Mouse (Mus musculus) urinary bladder, adult 18-20 months (tissue): ENCODE results near the gene Rhd.
A peak's percentile ranks its signal among the peaks of the same experiment; 100 is the strongest.

Experiments used
- DNase-seq, 2 experiments: peaks; one replicate each; pipeline ENCODE4 v3.0.0; 2022; ENCODE audit warnings: low spot score in 2 of 2, mixed read lengths in 2 of 2

Rhd gene

DNA sequence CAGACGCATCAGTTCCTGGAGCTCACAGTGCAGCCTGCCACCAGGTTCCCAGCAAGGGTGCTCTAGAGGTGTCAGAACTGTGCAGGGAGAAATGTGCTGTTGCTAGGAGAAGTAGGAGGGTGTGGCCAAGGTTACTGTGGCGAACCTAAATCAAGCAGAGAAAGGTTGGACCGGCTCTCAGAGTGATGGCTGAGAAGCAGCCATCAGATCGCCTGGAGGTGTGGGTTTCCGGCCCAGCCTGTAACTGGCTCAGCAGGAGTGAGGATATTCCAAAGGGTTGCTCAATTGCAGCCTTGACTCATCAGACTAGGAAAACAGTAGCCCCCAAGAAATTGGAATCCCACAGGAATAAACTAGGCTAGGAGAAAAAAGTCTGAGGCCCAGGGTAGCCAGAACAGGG, 7.8 kb upstream of the Rhd start:
- DNase-seq: peak in 1 of 2 experiments; percentile 20

DNA sequence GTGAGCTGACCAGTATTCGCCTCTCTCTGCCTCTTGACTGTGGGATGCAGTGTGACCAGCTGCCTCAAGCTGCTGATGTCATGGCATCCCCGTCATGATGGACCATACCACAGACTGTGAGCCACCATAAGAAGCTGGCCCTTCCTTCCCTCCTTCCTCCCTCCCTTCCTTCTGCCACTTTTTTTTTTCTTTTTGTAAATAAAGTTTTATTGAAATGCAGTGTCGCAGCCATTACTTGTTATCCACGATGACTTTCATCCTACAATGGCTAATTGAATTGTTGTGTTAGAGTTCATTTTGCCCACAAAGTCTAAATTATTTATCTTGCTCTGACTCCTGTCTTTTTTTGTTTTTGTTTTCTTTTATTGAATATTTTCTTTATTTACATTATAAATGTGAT, 5.8 kb upstream of the Rhd start:
- DNase-seq: no peak

DNA sequence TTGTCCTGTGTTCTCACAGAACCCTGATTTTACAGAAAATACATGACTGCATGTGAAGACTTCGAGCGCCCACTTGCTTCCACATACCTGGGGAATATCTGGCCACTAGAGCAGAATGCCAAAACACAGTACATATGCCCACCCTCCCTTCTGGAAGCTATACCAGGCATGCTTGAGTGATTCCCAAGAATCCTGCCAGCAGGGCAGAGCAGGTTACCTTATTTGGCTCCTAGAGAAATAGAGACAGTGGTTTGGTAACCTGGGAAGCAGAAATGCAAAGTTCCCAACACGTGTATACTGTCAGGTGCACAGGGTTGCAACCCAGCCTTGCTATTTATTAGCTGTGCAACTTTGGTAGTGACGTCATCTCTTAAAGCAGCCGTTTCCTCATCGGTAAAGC, 2.5 kb upstream of the Rhd start:
- DNase-seq: no peak

DNA sequence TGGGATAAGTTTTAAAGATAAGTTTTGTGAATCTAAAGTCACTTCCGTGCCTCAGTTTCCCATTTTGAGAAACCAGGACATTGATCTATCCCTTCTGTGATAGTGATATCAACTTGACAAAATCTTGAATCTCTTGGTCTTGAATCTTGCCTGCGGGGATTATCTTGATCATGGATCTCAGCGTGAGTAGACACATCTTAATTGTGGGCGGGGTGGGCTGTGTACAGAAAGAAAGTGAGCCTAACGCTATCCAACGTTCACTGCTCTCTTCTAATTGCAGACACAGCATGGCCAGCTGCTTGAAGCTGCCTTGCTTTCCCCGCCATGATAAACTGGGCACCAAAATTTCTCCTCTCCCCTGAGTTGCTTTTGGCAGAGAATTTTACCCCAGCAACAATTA, 1.3 kb upstream of the Rhd start:
- DNase-seq: no peak

DNA sequence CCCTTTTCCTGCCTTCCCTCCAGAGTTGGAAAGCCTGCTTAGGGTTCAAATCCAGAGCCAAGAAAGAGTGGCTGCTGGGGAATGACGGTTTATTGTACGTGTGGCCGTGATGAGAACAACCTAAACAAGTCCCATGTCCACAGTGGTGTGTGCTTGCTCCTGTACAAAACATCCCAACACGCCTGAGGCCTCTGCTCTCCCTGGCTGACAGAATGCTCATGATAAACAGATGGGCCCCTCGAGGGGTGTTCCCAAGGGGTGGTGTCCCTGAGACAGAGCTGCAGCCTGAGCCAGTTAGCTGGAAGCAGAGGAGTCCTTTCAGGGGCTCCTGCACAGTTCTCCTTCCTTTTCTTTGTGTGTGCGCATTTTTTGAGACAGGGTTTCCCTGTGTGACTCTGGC, 1.0 kb downstream of the Rhd start:
- DNase-seq: no peak

DNA sequence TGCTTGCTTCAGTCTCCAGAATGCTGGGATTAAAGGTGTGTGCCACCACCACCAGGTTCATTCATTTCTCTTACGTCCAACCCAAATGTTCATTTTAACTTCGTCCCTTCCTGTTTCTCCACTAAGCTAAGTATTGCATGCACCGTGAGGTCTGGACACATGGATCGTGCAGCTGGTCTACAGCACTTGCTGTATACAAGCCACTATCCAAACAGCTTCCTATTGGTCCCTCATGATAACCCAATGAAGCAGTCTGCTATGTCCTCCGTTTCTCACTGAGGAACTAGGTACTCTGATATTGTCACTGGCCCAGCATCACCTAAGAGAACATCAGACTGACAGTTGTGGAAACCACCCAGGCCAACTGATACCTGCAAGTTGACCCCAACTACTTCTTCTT, 1.5 kb downstream of the Rhd start:
- DNase-seq: no peak

DNA sequence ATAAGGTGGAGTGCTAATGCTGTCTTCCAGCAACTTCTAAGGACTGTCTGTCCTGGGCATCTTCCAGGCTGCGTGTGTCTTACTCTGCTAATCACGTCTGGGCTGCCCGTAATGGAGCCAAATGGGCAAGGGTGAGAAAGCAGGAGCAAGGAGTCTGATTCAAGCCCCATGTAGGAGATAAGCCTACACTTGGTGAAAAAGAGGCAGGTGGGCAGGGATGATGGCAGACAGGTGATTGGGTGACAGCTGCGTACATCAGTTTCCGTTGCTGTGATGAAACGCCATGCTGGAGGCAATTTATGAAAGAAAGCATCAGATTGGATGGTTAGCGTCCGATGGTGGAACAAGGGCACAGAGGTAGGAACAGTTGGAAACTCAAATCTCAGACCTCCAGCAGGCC, 2.9 kb downstream of the Rhd start:
- DNase-seq: no peak

DNA sequence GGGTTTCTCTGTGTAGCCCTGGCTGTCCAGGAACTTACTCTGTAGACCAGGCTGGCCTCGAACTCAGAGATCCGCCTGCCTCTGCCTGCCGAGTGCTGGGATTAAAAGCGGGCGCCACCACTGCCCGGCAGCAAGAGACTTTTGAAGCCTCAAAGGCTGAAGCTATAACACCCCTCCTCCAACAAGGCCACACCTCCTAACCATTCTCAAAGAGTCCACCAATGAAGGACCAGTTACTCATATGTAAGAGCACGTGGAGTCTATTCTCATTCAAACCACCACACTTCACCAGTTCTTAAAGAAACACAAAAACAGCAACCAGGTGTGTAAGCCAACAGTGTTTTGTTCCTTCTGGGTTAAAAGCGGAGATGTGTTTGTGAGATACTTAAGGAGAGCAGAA, 3.3 kb downstream of the Rhd start:
- DNase-seq: no peak

DNA sequence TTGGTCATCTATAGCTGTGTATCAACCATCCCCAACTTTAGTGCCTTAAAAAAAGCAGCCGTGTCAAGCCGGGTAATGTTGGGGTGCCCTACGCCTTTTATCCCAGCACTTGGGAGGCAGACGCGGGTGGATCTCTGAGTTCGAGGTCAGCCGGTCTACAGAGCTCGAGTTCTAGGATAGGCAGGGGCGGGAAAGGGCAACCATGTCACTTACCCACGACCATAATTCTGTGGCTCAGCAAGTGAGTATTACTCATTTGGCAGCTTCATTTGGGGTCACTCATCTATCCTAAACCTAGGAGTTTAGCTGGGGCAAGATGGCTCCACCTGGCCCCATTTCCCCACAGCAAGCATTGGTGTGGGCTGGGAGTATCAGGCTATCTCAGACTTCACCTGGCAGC, 3.7 kb downstream of the Rhd start:
- no peak for DNase-seq

DNA sequence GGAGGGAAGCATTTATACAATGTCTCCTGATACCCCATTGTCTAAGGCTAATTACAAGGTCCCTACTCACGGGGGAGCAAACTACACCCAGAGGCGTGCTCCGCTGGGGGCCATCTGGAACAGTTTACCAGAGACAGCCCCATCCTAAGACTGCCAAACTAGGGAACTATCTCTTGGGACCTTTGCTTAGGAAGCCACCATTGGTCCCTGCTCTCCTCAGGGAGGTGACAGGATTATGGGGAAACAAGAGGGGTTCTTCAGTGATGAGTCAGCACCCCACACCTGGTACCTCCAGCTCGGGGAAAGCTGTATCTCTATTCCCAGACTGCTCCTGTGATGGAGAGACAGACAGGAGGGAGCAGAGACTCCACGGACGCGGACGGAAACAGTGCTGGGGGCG, 4.2 kb downstream of the Rhd start:
- no peak for DNase-seq

DNA sequence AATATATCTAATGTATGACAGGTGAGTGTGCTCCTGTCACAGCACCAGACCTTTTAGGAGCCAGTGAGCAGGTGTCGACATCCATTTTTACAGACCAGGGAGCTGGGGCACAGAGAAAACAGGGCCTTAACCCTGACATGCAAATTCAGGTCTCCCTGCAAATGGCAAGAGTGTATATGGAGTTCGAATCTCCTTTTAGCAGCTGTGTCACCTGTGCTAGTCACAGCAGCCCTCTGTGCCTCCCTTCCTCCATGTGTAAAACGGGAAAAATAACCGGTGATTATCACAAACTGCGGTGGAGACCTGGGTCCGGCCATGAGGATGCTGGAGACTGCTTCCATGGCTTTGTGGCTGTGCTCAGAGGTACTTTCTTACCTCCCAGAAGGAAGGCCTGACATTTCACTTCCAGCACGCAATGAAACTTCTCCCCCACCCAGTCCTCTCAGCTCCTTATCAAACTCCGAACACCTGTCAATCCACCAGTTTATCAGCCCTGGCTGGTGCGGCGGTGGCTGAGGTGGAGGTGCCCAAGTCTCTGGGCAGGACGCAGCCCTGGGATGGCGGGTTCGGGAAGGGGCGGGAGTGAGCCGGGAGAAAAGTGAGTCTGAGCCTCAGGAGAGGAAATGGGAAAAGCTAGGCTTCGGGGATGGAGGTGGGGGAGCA, 4.9 kb downstream of the Rhd start:
- no peak for DNase-seq

DNA sequence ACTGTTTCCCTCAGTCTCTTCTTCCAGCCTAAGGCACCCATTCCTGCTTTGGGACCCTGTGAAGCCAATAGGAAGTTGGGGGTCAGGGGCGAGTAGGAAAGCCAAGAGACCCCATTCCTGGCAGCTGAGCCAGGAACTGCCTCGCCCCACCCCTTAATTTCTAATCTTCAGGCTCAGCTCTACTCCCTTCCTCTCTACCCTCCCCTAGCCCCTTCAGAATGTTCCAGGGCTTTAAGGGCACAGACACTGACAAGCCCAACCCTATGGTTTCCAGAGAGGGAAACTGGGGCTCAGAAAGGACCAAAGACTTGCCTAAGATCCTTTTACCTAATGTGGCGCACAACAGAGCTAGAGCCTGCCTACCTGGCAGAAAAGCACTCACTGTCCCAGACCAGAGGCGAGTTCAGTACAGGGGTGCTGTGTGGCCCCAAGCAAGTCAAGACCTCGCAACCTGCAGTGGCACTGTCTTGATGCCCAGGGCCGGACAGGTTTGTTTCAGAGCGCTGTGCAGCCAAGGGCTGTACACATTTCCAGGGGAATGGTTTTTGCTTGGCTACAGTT, 5.6 kb downstream of the Rhd start:
- no peak for DNase-seq

DNA sequence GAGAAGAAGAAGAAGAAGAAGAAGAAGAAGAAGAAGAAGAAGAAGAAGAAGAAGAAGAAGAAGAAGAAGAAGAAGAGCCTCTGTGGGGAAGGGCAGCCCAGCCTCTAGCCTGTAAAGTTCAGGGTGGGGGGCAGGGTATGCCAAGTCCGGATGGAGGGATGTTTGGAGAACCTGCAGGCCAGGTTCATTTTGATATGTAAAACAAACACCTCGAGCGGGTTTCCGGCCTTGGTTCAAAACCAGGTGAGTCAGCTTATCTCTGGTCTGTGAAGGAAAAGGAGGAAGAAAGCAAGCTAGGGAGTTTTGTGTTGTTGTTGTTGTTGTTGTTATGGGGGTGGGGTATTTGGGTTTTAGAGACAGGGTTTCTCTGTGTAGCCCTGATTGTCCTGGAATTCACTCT, 7.1 kb downstream of the Rhd start:
- DNase-seq: no peak

DNA sequence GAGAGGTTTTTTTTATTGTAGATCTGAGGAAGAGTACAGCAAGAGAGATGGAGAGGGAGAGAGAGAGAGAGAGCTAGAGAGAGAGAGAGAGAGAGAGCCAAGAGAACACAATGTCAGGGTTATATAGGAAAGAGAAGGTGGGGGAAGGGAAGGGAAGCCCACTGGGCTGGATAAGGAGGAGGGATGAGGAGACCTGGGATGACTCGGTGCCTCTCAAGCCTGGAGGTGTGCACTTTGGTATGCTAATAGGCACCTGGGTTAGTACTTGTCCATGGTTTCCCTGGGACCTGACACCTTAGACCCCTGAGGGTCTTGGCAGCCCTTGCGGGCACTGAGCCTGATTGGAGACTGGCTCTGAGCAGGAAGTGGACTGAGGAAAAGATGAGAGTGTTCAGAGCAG, 7.6 kb downstream of the Rhd start:
- no peak for DNase-seq

DNA sequence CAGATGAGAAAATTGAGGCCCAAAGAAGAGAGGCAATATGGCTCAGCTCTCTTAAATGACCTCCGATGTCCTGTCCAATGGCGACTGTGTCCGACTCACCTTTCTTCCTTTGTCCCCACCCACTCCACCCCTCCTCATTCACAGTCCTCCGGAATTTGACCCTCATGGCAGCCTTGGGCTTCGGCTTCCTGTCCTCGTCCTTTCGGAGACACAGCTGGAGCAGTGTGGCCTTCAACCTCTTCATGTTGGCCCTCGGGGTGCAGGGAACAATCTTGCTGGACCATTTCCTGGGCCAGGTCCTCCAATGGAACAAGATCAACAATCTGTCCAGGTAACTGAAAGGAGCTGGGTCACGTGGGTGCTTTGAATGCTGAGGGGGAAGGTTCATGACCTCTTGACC, 11.8 kb downstream of the Rhd start:
- no peak for DNase-seq

DNA sequence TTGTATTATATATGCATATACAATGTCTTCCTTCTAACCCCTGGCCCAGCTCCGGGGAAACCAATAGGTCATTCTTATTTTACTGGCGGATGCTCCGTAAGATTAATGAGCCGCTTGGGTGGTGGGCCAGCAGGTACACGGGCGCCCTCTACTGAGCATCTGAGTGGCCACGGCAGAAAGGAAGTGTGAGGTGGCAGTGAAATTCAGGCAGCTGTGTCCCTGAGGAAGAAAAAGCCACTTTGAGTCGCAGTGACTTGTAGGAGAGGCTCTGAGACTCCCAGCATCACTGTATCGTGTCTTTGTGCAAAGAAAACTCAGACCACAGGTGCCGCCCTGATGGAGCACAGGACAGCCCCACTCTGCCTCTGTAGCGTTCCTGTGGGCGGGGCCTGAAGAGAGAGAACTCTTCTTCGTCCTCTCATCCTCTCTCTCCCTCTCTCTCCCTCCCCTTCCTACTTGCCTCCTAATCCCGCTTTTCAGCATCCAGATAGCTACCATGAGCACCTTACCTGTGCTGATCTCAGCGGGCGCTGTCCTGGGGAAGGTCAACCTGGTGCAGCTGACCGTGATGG, 15.2 kb downstream of the Rhd start:
- DNase-seq: peak; percentile 49 to 68

DNA sequence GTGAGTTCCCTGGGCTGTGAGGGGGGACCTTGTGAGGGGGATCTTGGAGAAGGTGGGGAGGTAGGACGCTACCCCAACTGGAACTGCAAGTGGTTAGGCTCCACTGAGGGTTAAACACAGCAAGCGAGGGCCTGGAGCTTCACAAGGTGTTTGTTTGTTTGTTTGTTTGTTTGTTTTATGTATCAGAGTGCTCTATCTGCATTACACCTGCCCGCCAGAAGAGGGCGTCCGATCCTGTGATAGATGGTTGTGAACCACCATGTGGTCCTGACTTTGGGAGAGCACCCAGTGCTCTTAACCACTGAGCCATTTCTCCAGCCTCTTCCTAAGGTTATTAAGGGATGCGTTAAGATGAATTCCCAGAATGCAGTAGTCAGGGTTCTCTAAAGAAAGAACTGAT, 15.7 kb downstream of the Rhd start:
- DNase-seq: no peak

DNA sequence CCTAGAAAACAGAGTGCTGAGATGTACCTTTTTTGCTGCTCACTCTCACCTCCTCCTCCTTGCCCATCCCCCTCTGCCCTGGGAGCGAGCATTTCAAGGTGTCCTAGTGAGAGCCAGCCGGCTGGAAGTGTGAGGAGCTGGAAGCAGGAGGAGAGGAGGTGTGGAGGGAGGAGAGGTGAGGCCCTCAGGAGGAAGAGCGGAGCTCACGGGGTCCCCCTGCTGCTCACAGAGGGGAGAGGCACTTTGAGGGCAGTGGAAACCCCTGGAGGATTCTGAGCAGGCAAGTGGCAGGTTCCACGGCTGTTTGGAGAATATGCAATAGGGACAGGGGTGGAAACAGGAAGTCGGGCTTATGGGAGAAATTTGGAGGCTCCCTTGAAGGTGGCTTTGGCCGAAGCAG, 18.9 kb downstream of the Rhd start:
- no peak for DNase-seq

DNA sequence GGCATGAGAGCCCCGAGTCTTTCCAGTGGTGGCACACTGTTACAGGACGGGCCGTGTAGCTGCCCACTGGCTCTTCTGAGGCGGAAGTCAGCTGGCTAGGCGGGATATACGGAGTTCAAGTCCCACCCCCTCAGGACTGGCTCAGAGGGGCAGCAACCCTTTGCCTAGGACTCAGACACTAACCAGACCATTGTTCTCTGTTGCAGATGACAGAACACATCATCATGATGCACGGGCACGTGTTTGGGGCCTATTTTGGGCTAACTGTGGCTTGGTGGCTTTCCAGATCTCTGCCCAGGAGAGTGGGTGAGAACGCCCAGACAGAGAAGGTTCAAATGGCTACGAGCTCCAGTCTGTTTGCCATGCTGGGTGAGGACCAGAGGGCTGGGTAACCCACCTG, 19.5 kb downstream of the Rhd start:
- no peak for DNase-seq

DNA sequence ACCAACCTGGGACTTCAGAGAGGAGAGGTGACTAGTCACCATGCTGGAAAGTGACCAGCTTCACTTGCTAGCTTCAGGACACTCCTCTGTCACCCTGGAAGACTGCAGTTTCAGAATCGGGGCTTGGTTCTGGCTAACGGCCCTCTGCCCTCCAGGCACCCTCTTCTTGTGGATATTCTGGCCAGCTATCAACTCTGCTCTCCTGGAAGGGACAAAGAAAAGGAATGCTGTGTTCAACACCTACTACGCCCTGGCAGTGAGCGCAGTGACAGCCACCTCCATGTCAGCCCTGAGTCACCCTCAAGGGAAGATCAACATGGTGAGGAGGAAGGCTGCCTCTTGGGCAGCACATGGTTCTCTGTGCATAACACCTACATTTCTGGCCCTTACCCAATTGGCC, 20.0 kb downstream of the Rhd start:
- no peak for DNase-seq

DNA sequence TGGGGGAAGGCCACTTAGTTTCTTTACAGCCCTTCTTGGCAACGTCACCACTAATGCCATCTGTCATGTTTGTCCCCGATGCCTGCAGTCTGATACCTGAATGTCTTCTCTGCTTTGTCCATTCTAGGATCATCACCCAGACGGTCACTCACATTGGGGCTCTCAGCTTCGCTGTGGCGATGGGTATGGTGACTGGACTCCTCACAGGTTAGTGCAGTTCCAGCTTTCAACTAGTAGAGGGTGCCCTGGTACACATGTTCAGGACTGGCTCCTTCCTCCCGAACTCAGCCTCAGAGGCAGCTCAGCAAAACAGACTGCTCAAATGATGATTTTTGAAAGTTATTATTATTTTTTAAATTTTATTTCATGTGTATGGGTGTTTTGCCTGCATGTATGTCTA, 27.8 kb downstream of the Rhd start:
- DNase-seq: peak in 1 of 2 experiments; percentile 38

DNA sequence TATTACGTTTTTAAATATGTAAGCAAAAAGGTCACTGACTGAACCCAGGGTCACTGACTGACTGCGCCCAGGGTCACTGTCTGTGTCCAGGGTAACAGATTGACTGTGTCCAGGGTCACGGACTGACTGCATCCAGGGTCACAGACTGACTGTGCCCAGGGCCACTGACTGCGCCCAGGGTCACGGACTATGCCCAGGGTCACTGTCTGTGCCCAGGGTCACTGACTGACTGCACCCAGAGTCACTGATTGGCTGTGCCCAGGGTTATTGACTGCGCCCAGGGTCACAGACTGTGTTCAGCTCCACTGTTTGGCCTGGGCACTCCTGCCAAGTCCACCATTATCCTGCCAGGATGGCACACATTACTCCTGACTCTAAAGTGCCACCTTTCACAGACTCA, 32.9 kb downstream of the Rhd start:
- DNase-seq: no peak

DNA sequence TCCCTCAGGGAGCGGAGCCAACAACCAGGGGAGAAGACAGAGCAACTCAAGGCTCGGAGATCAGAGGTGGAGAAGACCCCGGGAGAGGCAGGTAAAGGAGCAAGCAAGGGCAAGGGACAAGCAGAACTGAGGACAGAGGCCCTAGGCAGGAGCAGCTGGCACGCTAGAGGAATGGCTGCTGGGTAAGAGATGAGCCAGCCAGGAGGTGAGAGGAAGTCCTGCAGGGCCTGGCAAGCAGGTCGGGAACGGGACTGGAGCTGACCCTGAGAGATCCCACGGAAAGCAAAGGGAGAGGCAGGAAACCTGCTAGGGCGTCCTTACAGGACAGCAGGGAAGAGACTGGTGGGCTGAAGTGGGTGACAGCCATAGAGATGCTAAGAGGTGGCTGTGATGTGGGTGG, 36.8 kb downstream of the Rhd start:
- no peak for DNase-seq

DNA sequence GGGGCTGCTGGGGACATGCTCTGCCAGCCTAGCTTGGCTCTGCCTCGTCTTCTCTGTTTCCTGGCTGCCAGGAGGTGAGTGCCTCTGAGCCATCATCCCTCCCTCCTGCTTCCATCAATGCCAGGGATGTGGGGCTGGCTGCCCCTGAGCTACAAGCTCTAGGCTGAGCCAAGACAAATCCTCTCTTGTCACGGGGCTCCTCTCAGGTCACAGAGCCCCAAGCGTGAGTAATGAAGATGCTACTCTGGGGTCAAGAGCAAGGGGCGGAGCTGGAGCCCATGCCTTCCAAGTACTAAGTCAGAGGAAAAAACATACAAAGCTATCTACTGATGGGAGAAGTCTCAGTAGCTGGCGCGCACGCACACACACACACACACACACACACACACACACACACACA, 38.7 kb downstream of the Rhd start:
- DNase-seq: no peak
